Mouse (Mus musculus): ENCODE results near the gene Slc1a3. TPM values are rescaled to one million over a fixed set of nuclear protein-coding genes. Genes with fewer than 3 reads are reported as not detected.

Gene Slc1a3
- polyA plus RNA-seq, 1 experiment from 2014 or later = 25.2 TPM

DNA sequence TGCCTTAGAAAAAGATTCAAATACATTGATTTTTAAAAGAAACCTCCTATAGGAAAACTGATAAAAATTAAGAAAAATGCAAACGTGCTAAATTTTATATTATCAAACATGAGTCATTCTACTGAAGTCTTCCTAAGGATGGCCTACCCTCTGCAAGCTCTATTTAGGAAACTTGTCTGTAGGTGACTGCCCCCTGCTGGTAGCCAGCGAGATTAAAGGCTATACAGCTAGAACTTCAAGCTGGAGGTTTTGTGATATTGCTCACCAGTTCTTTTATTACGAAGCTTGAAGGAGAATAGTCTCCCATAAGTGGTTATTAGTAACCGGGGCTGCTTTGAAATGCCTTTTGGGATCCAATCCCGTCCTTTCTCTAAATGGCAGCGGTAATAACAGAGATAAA lies 77.2 kb downstream of the Slc1a3 start:
- no peak overlapping the region for H3K4me3 ChIP-seq (ENCODE audit: low read length)
- no peaks in the 10 kb centered on the region; the same call in 1 of the 2 replicates for H3K4me1 ChIP-seq (replicated peaks; ENCODE audit: control insufficient read depth, insufficient read depth, low read length)
- H3K9me3 ChIP-seq (ENCODE audit: control insufficient read depth, low read length) = no peaks in the 10 kb centered on the region
- H3K27me3 ChIP-seq (ENCODE audit: control insufficient read depth, insufficient read depth, low read depth, low read length) = no peaks in the 10 kb centered on the region
- H3K4me2 ChIP-seq (ENCODE audit: low read depth, low read length) = no peak overlapping the region
- H3K36me3 ChIP-seq (ENCODE audit: control insufficient read depth, insufficient read depth, low read length) = no peaks in the 10 kb centered on the region
- H3K27ac ChIP-seq (ENCODE audit: low read length) = no peak overlapping the region
- no peak for ATAC-seq (ENCODE audit: low read depth)
- H3K9ac ChIP-seq (ENCODE audit: low read length) = no peak overlapping the region
- 63% methylated on average over 6 of the region's 6 CpGs for WGBS

DNA sequence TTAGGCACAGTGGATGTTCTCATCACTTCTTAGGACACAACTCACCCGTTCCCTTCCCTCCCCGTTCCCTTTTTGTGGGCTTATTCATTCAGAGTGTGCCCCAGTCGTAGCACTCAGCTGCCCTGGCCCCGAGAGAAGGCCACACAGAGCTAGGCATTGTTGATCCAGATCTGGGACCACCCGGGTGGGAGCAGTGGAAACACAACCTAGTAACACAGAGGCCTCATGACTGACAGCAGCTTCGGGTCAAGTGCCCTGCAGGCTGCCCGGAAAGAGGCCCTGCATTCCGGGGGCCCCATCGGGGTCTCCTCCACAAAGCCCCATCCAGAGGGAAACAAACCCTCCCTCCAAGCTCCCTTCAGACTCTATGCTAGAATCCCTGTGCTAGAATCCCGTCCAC lies 78.2 kb downstream of the Slc1a3 start:
- Histone ChIP-seq H3K4me1 (replicated peaks; ENCODE audit: control insufficient read depth, insufficient read depth, low read length) (peaks cover 5% of the 10 kb centered on the region), H3K4me3 (ENCODE audit: low read length) (no peak overlapping the region), H3K27me3 (ENCODE audit: control insufficient read depth, insufficient read depth, low read depth, low read length) (no peaks in the 10 kb centered on the region), H3K9ac (ENCODE audit: low read length) (no peak overlapping the region), H3K4me2 (ENCODE audit: low read depth, low read length) (no peak overlapping the region), H3K27ac (ENCODE audit: low read length) (no peak overlapping the region), H3K9me3 (ENCODE audit: control insufficient read depth, low read length) (no peaks in the 10 kb centered on the region), H3K36me3 (ENCODE audit: control insufficient read depth, insufficient read depth, low read length) (no peaks in the 10 kb centered on the region)
- ATAC-seq (ENCODE audit: low read depth) = no peak
- WGBS = 29% methylated on average over 10 of the region's 10 CpGs

- H3K4me3 ChIP-seq (ENCODE audit: low read length) = peak overlapping the region; percentile 40
- peak overlapping the region; percentile 59; the same call in 1 of the 2 replicates for H3K9ac ChIP-seq (ENCODE audit: low read length)
- peak overlapping the region; percentile 62 for H3K4me2 ChIP-seq (ENCODE audit: low read depth, low read length)
- WGBS = under 1% methylated on average over 13 of the region's 13 CpGs
- H3K36me3 ChIP-seq (ENCODE audit: control insufficient read depth, insufficient read depth, low read length) = no peaks in the 10 kb centered on the region
- no peaks in the 10 kb centered on the region for H3K9me3 ChIP-seq (ENCODE audit: control insufficient read depth, low read length)
- ATAC-seq (ENCODE audit: low read depth) = peak; percentile 92
- no peak overlapping the region for H3K27ac ChIP-seq (ENCODE audit: low read length)
- no peaks in the 10 kb centered on the region for H3K27me3 ChIP-seq (ENCODE audit: control insufficient read depth, insufficient read depth, low read depth, low read length)
- peaks cover 5% of the 10 kb centered on the region for H3K4me1 ChIP-seq (replicated peaks; ENCODE audit: control insufficient read depth, insufficient read depth, low read length)
Measured at GRCm38 (mm10) chr15:8629317-8629831, 81.2 kb downstream of the Slc1a3 start.

GRCm38 (mm10) chr15:8628150-8628549 lies 82.4 kb downstream of the Slc1a3 start:
- Histone ChIP-seq H3K9ac (ENCODE audit: low read length) (no peak overlapping the region), H3K27me3 (ENCODE audit: control insufficient read depth, insufficient read depth, low read depth, low read length) (no peaks in the 10 kb centered on the region), H3K36me3 (ENCODE audit: control insufficient read depth, insufficient read depth, low read length) (no peaks in the 10 kb centered on the region), H3K4me3 (ENCODE audit: low read length) (no peak overlapping the region), H3K27ac (ENCODE audit: low read length) (no peak overlapping the region), H3K9me3 (ENCODE audit: control insufficient read depth, low read length) (no peaks in the 10 kb centered on the region), H3K4me1 (replicated peaks; ENCODE audit: control insufficient read depth, insufficient read depth, low read length) (peaks cover 5% of the 10 kb centered on the region), H3K4me2 (ENCODE audit: low read depth, low read length) (no peak overlapping the region)
- ATAC-seq (ENCODE audit: low read depth) = no peak
- 72% methylated on average over 8 of the region's 8 CpGs for WGBS

DNA sequence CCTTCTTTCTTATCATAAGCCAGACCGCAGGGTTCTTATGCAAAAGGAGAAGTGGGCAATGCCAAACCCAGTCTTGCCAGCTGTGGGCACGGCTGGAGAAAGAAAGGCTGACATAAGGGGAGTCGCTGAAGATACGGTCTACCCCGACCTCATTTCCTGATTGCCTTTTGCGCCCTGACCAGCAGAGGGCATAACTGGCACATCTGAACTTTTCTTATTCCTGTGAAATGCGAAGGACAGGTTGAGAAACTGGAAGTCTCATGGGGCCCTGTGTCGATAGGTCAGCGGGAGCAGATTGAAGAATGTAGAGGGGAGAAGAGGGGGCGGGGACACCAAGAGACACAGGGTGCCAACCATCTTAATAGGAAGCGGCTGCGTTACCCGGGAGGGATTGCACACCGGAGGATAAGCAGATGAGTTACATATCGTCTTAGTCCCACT lies 83.4 kb downstream of the Slc1a3 start:
- 3% methylated on average over 15 of the region's 15 CpGs for WGBS
- H3K4me1 ChIP-seq (replicated peaks; ENCODE audit: control insufficient read depth, insufficient read depth, low read length) = peaks cover 5% of the 10 kb centered on the region
- no peaks in the 10 kb centered on the region for H3K36me3 ChIP-seq (ENCODE audit: control insufficient read depth, insufficient read depth, low read length)
- peak overlapping the region; percentile 76 for H3K4me2 ChIP-seq (ENCODE audit: low read depth, low read length)
- peak overlapping the region; percentile 55 for H3K9ac ChIP-seq (ENCODE audit: low read length)
- no peak overlapping the region for H3K27ac ChIP-seq (ENCODE audit: low read length)
- peak overlapping the region; percentile 47 for H3K4me3 ChIP-seq (ENCODE audit: low read length)
- H3K27me3 ChIP-seq (ENCODE audit: control insufficient read depth, insufficient read depth, low read depth, low read length) = no peaks in the 10 kb centered on the region
- ATAC-seq (ENCODE audit: low read depth) = peak; percentile 19; the same call in 1 of the 2 replicates
- no peaks in the 10 kb centered on the region for H3K9me3 ChIP-seq (ENCODE audit: control insufficient read depth, low read length)

- Histone ChIP-seq H3K9me3 (ENCODE audit: control insufficient read depth, low read length) (no peaks in the 10 kb centered on the region), H3K27ac (ENCODE audit: low read length) (no peak overlapping the region), H3K36me3 (ENCODE audit: control insufficient read depth, insufficient read depth, low read length) (no peaks in the 10 kb centered on the region), H3K4me1 (replicated peaks; ENCODE audit: control insufficient read depth, insufficient read depth, low read length) (peaks cover 5% of the 10 kb centered on the region), H3K9ac (ENCODE audit: low read length) (no peak overlapping the region), H3K4me2 (ENCODE audit: low read depth, low read length) (no peak overlapping the region), H3K27me3 (ENCODE audit: control insufficient read depth, insufficient read depth, low read depth, low read length) (no peaks in the 10 kb centered on the region), H3K4me3 (ENCODE audit: low read length) (no peak overlapping the region)
- no peak for ATAC-seq (ENCODE audit: low read depth)
- WGBS = 42% methylated on average over 7 of the region's 7 CpGs
Measured at GRCm38 (mm10) chr15:8625370-8625769, 85.2 kb downstream of the Slc1a3 start.

DNA sequence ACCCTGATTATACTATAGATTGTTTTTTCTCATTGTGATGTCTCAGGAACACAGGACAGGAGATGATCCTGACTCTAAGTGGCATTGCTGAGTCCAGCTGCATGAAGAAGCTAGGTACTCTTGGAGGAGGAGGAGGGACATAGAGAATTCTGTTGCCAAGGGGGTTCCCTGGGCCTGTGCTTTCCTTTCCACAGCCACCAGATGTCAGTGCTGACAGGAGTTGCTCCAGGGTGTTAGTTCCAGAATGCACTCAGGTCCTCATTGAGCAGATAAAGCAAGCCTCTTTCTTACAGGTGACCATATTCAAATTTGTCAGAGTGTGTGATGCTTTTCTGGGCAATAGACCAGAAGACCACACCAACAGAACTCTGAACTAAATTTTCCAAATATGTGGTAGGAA lies 86.7 kb downstream of the Slc1a3 start:
- no peak overlapping the region for H3K4me3 ChIP-seq (ENCODE audit: low read length)
- no peak overlapping the region for H3K9ac ChIP-seq (ENCODE audit: low read length)
- no peaks in the 10 kb centered on the region for H3K36me3 ChIP-seq (ENCODE audit: control insufficient read depth, insufficient read depth, low read length)
- no peaks in the 10 kb centered on the region for H3K9me3 ChIP-seq (ENCODE audit: control insufficient read depth, low read length)
- no peak overlapping the region for H3K4me2 ChIP-seq (ENCODE audit: low read depth, low read length)
- H3K4me1 ChIP-seq (replicated peaks; ENCODE audit: control insufficient read depth, insufficient read depth, low read length) = peaks cover 5% of the 10 kb centered on the region; the same call in 1 of the 2 replicates
- H3K27ac ChIP-seq (ENCODE audit: low read length) = no peak overlapping the region
- ATAC-seq (ENCODE audit: low read depth) = no peak
- H3K27me3 ChIP-seq (ENCODE audit: control insufficient read depth, insufficient read depth, low read depth, low read length) = no peaks in the 10 kb centered on the region

DNA sequence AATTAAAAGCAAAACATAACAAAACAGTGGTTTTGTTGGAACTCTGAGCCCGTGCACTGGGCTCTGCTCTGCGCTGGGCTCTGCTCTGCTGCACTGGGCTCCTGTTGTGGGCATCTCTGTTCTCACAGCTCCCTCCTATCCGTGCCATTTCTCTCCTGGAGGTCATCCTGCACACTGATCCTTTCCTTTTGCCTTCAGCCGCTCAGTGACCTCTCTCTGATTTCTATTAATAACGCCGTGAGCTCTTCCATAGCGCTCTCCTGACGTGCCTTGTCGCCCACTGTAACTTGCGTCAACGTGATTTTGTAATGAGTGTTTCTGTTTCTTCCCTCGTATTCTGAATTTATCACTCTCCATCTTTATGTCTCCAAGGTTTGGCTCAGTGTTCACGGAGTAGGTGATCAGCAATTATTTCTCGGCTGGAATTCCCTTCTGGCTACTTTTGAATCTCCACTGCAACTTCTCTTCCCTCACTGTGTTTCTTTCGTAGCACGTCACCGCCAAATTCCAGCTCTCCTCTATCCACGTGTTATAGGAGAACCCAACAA lies 91.0 kb downstream of the Slc1a3 start:
- no peaks in the 10 kb centered on the region for H3K9me3 ChIP-seq (ENCODE audit: control insufficient read depth, low read length)
- 74% methylated on average over 18 of the region's 18 CpGs for WGBS
- no peak overlapping the region for H3K9ac ChIP-seq (ENCODE audit: low read length)
- no peaks in the 10 kb centered on the region for H3K4me1 ChIP-seq (replicated peaks; ENCODE audit: control insufficient read depth, insufficient read depth, low read length)
- H3K4me3 ChIP-seq (ENCODE audit: low read length) = no peak overlapping the region
- no peaks in the 10 kb centered on the region for H3K27me3 ChIP-seq (ENCODE audit: control insufficient read depth, insufficient read depth, low read depth, low read length)
- H3K4me2 ChIP-seq (ENCODE audit: low read depth, low read length) = no peak overlapping the region
- ATAC-seq (ENCODE audit: low read depth) = no peak
- no peak overlapping the region for H3K27ac ChIP-seq (ENCODE audit: low read length)
- H3K36me3 ChIP-seq (ENCODE audit: control insufficient read depth, insufficient read depth, low read length) = no peaks in the 10 kb centered on the region

DNA sequence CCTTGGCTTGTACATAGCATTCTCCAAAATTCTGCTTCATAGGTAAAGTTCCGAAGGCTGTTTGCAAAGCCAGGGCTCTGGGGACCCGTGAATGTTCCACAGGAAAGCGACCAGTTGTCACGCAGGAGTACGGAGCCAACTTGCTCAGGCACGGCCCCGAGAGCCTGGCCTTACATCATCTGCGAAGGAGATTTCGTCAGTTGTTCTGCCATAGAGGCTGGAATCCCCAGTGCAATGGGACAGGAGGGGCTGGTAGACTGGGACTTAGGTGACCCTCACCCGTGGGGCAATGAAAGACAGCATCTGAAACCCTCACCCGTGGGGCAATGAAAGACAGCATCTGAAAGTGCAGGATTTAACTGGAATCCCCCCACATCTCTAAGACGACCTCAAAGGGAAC lies 94.3 kb downstream of the Slc1a3 start:
- WGBS = 80% methylated on average over 12 of the region's 12 CpGs
- no peak overlapping the region for H3K27ac ChIP-seq (ENCODE audit: low read length)
- H3K4me1 ChIP-seq (replicated peaks; ENCODE audit: control insufficient read depth, insufficient read depth, low read length) = no peaks in the 10 kb centered on the region
- H3K9ac ChIP-seq (ENCODE audit: low read length) = no peak overlapping the region
- H3K27me3 ChIP-seq (ENCODE audit: control insufficient read depth, insufficient read depth, low read depth, low read length) = no peaks in the 10 kb centered on the region
- H3K36me3 ChIP-seq (ENCODE audit: control insufficient read depth, insufficient read depth, low read length) = no peaks in the 10 kb centered on the region
- no peaks in the 10 kb centered on the region for H3K9me3 ChIP-seq (ENCODE audit: control insufficient read depth, low read length)
- no peak for ATAC-seq (ENCODE audit: low read depth)
- H3K4me2 ChIP-seq (ENCODE audit: low read depth, low read length) = no peak overlapping the region
- no peak overlapping the region for H3K4me3 ChIP-seq (ENCODE audit: low read length)
